ENCODE assay signal across 38 mouse cellular contexts in genomic region chr2:76332161-76332805, GRCm38 (mm10). TPM values are rescaled to one million over a fixed set of nuclear protein-coding genes. Genes with fewer than 3 reads are reported as not detected.
DNase-seq lines count a peak whose midpoint lies in the region.
"Had no signal": no experiment of that assay in that cellular context is flagged by ENCODE, and none has a peak within 500 bp of the region (broad histone marks: within the 10 kb centered on the region; RNA-seq: fewer than 3 reads in every experiment).

No protein-coding gene starts in this region.

- DNase-seq in adrenal gland, adult 2 months = peak; percentile 7
- no peak for DNase-seq in adrenal gland, postnatal 4 days (ENCODE audit: low spot score in 2 of 2)
- peak; percentile 13 for DNase-seq in kidney, postnatal 10 days
- DNase-seq in kidney, adult 11 months = no peak
- DNase-seq in 416B (ENCODE audit: low read depth) = peak; percentile 2
- DNase-seq in brain, adult 2 months (ENCODE audit: low read depth, low spot score) = peak; percentile 24
- DNase-seq in right cerebral cortex, adult 18-20 months = no peak
- no peak for DNase-seq in embryo, embryonic 10 days (ENCODE audit: low spot score)
- DNase-seq: cerebellum, adult 18-20 months; cerebellum, postnatal 14 days; gastrocnemius, postnatal 10 days; heart, postnatal 14 days; kidney, adult 8-10 months; layer of hippocampus, adult 9-11 months; lung, adult 18-20 months; lung, postnatal 4 days; right cerebral cortex, postnatal 4 days; thymus, adult 2 months; thymus, postnatal 36 days had no signal

RNA-seq across cellular contexts. Expression of gene Pde11a, which starts 6.3 kb away (rescaled TPM):
- under 1 TPM; 0.17 to 0.31 TPM for total RNA-seq in adrenal gland, adult 2 months (2021)
- polyA plus RNA-seq in adrenal gland, adult 2 months (2012; rRNA removed) = 0.09 TPM in 1 of 2 replicates, not detected in the other
- 1 to 10 TPM in 1 of 2 experiments, under 1 TPM in 1; 0.76 to 1.3 TPM for total RNA-seq in adrenal gland, postnatal 4 days (2021)
- total RNA-seq: megakaryocyte-erythroid progenitor cell, adult 5-6 weeks had no signal

RNA-seq across cellular contexts. Expression of gene Cyct, which starts 28.0 kb away (rescaled TPM):
- total RNA-seq in adrenal gland, adult 2 months (2021) = not detected
- not detected in 2 replicates for polyA plus RNA-seq in adrenal gland, adult 2 months (2012; rRNA removed)
- total RNA-seq in adrenal gland, postnatal 4 days (2021) = not detected
- total RNA-seq: gastrocnemius, postnatal 10 days; heart, postnatal 14 days; hindbrain, postnatal 0 days; left cerebral cortex, adult 18-20 months; left cerebral cortex, postnatal 14 days; megakaryocyte-erythroid progenitor cell, adult 5-6 weeks had no signal
- polyA plus RNA-seq: CD4-positive, CD25-positive, alpha-beta regulatory T cell, adult 4 months; cortical plate, adult 2 months; embryonic facial prominence, embryonic 10.5 days; embryonic facial prominence, embryonic 15.5 days; forebrain, embryonic 13.5 days; gonadal fat pad, adult 2 months; heart, embryonic 14.5 days; hindbrain, embryonic 12.5 days; intestine, embryonic 15.5 days; large intestine, adult 2 months; limb, embryonic 13.5 days; liver, embryonic 12.5 days; lung, postnatal 0 days; spleen, adult 2 months; stomach, postnatal 0 days; thymus, adult 2 months had no signal

RNA-seq across cellular contexts. Expression of gene Rbm45, which starts 37.5 kb away (rescaled TPM):
- total RNA-seq in adrenal gland, adult 2 months (2021) = 10 to 100 TPM; 41.3 to 58.0 TPM
- polyA plus RNA-seq in adrenal gland, adult 2 months (2012; rRNA removed) = 12.5 and 13.5 TPM in 2 replicates
- total RNA-seq in adrenal gland, postnatal 4 days (2021) = 10 to 100 TPM; 49.3 to 50.7 TPM

Comparison
In these comparisons a context has a peak if more than half of its experiments do, and no peak if none do; other contexts are left out.
1. DNase-seq: peak in adrenal gland, adult 2 months (single experiment), kidney, postnatal 10 days (single experiment), 416B (single experiment) and brain, adult 2 months (single experiment); none in adrenal gland, postnatal 4 days (0 of 2), kidney, adult 11 months (single experiment), right cerebral cortex, adult 18-20 months (single experiment) and embryo, embryonic 10 days (single experiment).